Mouse (Mus musculus) thymus, adult 2 months (tissue): Measurements from ENCODE around the gene Azi2. TPM values are rescaled to one million over a fixed set of nuclear protein-coding genes. Genes with fewer than 3 reads are reported as not detected.

ENCODE experiments used
- DNase-seq: peaks from one replicate; pipeline ENCODE4 v3.0.0; 2021
- H3K27ac ChIP-seq: fragments of 200-500 bp; 2 replicates; pipeline ENCODE4 v1.5.1; 2012; ENCODE audit warnings: low read length, control low read depth; ENCODE audit not compliant: control insufficient read depth, insufficient read depth
- H3K27me3 ChIP-seq: fragments of 200-500 bp; 2 replicates; pipeline ENCODE4 v1.6.1; 2012; ENCODE audit warnings: mild to moderate bottlenecking, low read length, moderate library complexity, mixed read lengths; ENCODE audit not compliant: control insufficient read depth, insufficient read depth
- H3K36me3 ChIP-seq: fragments of 200-500 bp; 2 replicates; pipeline ENCODE4 v1.6.1; 2012; ENCODE audit warnings: mild to moderate bottlenecking, low read length, moderate library complexity; ENCODE audit not compliant: control insufficient read depth, insufficient read depth
- H3K4me1 ChIP-seq: fragments of 200-500 bp; replicated peaks from 2 replicates; pipeline ENCODE4 v1.6.1; 2012; ENCODE audit warnings: low read length; ENCODE audit not compliant: control insufficient read depth, insufficient read depth
- H3K4me3 ChIP-seq: fragments of 200-500 bp; 2 replicates; pipeline ENCODE4 v1.5.1; 2012; ENCODE audit warnings: mild to moderate bottlenecking, low read length, control low read depth, moderate library complexity; ENCODE audit not compliant: control insufficient read depth, insufficient read depth
- CTCF ChIP-seq: fragments of 200-500 bp; IDR thresholded peaks from 2 replicates; pipeline ENCODE4 v1.5.1; 2012; ENCODE audit warnings: mild to moderate bottlenecking, control low read depth, low read length, moderate library complexity, borderline replicate concordance; ENCODE audit not compliant: control insufficient read depth, poor library complexity, insufficient read depth; ENCODE audit errors: extremely low read depth
- POLR2A ChIP-seq: fragments of 200-500 bp; IDR thresholded peaks from 2 replicates; pipeline ENCODE4 v1.6.1; 2012; ENCODE audit warnings: mild to moderate bottlenecking, low read length, control low read depth, moderate library complexity; ENCODE audit not compliant: control insufficient read depth, poor library complexity, insufficient read depth; ENCODE audit errors: extremely low read depth
- WGBS: fragments of 180-500 bp; shearing (Covaris S2); methylation state at CpG from one replicate; pipeline ENCODE4 v1.1.7; 2018; 5-methylcytosine and 5-hydroxymethylcytosine counted together
- polyA plus RNA-seq: library from polyadenylated mRNA; depleted of rRNA; stranded (reverse); fragments of >200 nt; gene quantifications from 2 replicates; pipeline ENCODE4 v1.2.3, GENCODE M21; 2012

Gene Azi2
- polyA plus RNA-seq, 1 experiment, result 35.1 TPM

GRCm38 (mm10) chr9:118042738-118043137, 2.4 kb downstream of the Azi2 start:
- DNase-seq, result no peak
- H3K4me3 ChIP-seq, result no peak overlapping the region
- H3K4me1 ChIP-seq, result peaks cover 6% of the 10 kb centered on the region
- H3K36me3 ChIP-seq, result peaks cover under 1% of the 10 kb centered on the region
- H3K27ac ChIP-seq, result no peak overlapping the region
- H3K27me3 ChIP-seq, result no peaks in the 10 kb centered on the region
- WGBS, result 91% methylated on average over 4 of the region's 4 CpGs
- TF ChIP-seq CTCF (no peak), POLR2A (no peak)

- Histone ChIP-seq H3K27ac (no peak overlapping the region), H3K36me3 (peaks cover 4% of the 10 kb centered on the region), H3K4me1 (peaks cover 6% of the 10 kb centered on the region), H3K27me3 (no peaks in the 10 kb centered on the region), H3K4me3 (no peak overlapping the region)
- WGBS, result 94% methylated on average over 3 of the region's 3 CpGs
- DNase-seq, result no peak
- TF ChIP-seq POLR2A (no peak), CTCF (no peak)
Measured at GRCm38 (mm10) chr9:118043581-118043980, 3.3 kb downstream of the Azi2 start.

- Histone ChIP-seq H3K36me3 (peaks cover 16% of the 10 kb centered on the region), H3K4me3 (no peak overlapping the region), H3K27me3 (no peaks in the 10 kb centered on the region), H3K27ac (no peak overlapping the region), H3K4me1 (peaks cover 4% of the 10 kb centered on the region; the same call in 1 of the 2 replicates)
- no peak for DNase-seq
- WGBS, result 87% methylated on average over 1 of the region's 1 CpGs
- TF ChIP-seq POLR2A, result no peak
Measured at GRCm38 (mm10) chr9:118045011-118045533, 4.8 kb downstream of the Azi2 start.

GRCm38 (mm10) chr9:118053286-118053685, 13.0 kb downstream of the Azi2 start:
- Histone ChIP-seq H3K27me3 (no peaks in the 10 kb centered on the region), H3K27ac (no peak overlapping the region), H3K36me3 (peaks cover 60% of the 10 kb centered on the region), H3K4me3 (no peak overlapping the region), H3K4me1 (no peaks in the 10 kb centered on the region)
- 42% methylated on average over 1 of the region's 1 CpGs for WGBS
- no peak for DNase-seq
- TF ChIP-seq POLR2A, result no peak
- TF ChIP-seq CTCF, result no peak

- Histone ChIP-seq H3K4me1 (no peaks in the 10 kb centered on the region), H3K4me3 (no peak overlapping the region), H3K27ac (no peak overlapping the region), H3K27me3 (no peaks in the 10 kb centered on the region), H3K36me3 (peaks cover 62% of the 10 kb centered on the region)
- WGBS, result 70% methylated on average over 3 of the region's 3 CpGs
- DNase-seq, result no peak
- TF ChIP-seq POLR2A, result no peak
- no peak for TF ChIP-seq CTCF
Measured at GRCm38 (mm10) chr9:118059101-118059500, 18.8 kb downstream of the Azi2 start.

GRCm38 (mm10) chr9:118070442-118070841, 30.1 kb downstream of the Azi2 start:
- DNase-seq, result no peak
- Histone ChIP-seq H3K4me1 (no peaks in the 10 kb centered on the region), H3K27ac (no peak overlapping the region), H3K27me3 (no peaks in the 10 kb centered on the region), H3K4me3 (no peak overlapping the region), H3K36me3 (peaks cover 16% of the 10 kb centered on the region)
- TF ChIP-seq CTCF (no peak), POLR2A (no peak)
- 96% methylated on average over 6 of the region's 6 CpGs for WGBS

- no peak for TF ChIP-seq CTCF
- TF ChIP-seq POLR2A, result no peak
- H3K27ac ChIP-seq, result no peak overlapping the region
- WGBS, result 96% methylated on average over 3 of the region's 3 CpGs
- H3K4me1 ChIP-seq, result no peaks in the 10 kb centered on the region
- no peak overlapping the region for H3K4me3 ChIP-seq
- no peak for DNase-seq
- peaks cover 11% of the 10 kb centered on the region; the same call in 1 of the 2 replicates for H3K36me3 ChIP-seq
- H3K27me3 ChIP-seq, result no peaks in the 10 kb centered on the region
Measured at GRCm38 (mm10) chr9:118071337-118071736, 31.0 kb downstream of the Azi2 start.
